Mouse (Mus musculus): ENCODE measurements around the gene Parp16.

- TF ChIP-seq CTCF (IDR thresholded peaks at IDR 0.05; ENCODE audit: borderline replicate concordance, insufficient read depth, low read depth, low read length) (no peak), POLR2A (IDR thresholded peaks at IDR 0.05; ENCODE audit: borderline replicate concordance, insufficient read depth, low read length) (no peak)
These were observed 42.3 kb upstream of the Parp16 start for GRCm38 (mm10) chr9:65152711-65153330.

Data from cerebellum, adult 2 months (tissue).